Mouse (Mus musculus): ENCODE data around the gene Fam241a.

DNA sequence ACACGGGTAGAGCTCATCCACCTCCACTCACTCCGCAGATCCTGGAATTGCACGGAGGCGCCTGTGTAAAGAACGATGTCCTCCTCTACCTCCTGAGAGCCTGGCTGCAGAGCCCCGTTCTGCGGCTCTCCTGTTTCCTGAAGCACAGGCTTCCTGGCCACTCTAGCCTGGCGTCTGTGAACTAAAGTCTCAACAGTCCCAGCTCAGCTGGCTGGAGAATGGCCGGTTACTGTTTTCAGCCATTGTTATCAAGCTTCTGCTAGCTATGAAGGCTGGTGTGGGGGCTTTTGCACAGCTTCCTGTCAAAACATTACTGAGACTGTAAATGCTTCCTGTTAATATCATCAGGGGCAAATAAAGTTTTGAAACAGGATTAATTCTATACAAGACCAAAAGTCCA lies 24.5 kb downstream of the Fam241a start:
- no peak for TF ChIP-seq CTCF (IDR thresholded peaks at IDR 0.05; ENCODE audit: low read depth)
- no peak for TF ChIP-seq EP300 (optimal IDR thresholded peaks at IDR 0.05)
